Mouse (Mus musculus) kidney, adult 18-20 months (tissue): Measurements from ENCODE around the gene Gm13288.
"Not testable (repeated sequence)": the region's sequence is repeated elsewhere in the genome, so short reads cannot be mapped to it uniquely, and the experiment has no call there.

ENCODE experiments used
- DNase-seq: peaks from one replicate; pipeline ENCODE4 v3.0.0; 2021

Gm13288 gene

GRCm38 (mm10) chr4:88805231-88805630, at the start of gene Gm13288:
Gene Gm13288, plus strand, starts transcription at chr4:88805531.
- DNase-seq: not testable (repeated sequence)

GRCm38 (mm10) chr4:88756581-88757513, 48.5 kb upstream of the Gm13288 start:
- DNase-seq: peak; percentile 54

DNA sequence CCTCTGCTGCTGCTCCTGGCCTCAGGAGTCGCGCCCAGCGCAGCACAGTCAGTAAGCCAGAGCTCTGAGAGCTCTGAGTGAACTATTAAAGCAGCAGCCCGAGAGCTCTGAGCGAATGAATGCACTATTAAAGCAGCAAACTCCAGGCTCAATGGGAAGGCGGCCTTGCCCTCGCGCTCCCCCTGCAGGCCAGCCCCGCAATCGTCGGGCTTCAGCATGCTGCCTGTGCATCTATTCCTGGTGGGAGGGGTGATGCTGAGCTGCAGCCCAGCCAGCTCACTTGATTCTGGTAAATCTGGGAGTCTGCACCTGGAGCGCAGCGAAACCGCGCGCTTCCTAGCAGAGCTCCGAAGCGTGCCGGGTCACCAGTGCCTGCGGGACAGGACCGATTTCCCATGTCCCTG, 47.7 kb upstream of the Gm13288 start:
- DNase-seq: peak; percentile 93

GRCm38 (mm10) chr4:88758751-88759150, 46.6 kb upstream of the Gm13288 start:
- DNase-seq: not testable (repeated sequence)

GRCm38 (mm10) chr4:88759610-88760268, 45.6 kb upstream of the Gm13288 start, which contains the start of gene Gm13283:
Gene Gm13283, plus strand, starts transcription at chr4:88760119.
- peak; percentile 35 for DNase-seq

GRCm38 (mm10) chr4:88760431-88760830, 44.9 kb upstream of the Gm13288 start:
- peak; percentile 81 for DNase-seq

- peak; percentile 48 for DNase-seq
Measured at GRCm38 (mm10) chr4:88761776-88762175, 43.6 kb upstream of the Gm13288 start.

DNA sequence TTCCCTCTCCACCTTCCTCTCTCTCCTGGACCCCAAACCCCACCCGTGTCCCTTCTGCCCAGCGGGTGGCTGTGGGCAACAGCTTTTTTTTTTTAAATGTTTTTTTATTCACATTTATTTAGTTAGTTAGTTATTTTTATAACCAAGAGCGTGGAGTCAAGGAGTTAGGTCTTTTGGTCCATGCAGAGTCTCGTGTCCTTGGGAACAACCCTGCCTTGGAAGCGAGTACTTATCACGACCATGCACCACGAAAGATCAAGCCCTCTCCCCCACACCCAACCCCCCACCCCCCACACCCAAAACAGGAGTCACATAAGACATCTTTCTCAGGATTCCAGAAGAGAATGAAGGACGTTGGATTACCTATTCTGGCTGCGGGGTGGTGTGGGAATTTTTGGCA, 43.0 kb upstream of the Gm13288 start:
- peak; percentile 13 for DNase-seq

GRCm38 (mm10) chr4:88763384-88764018, 41.8 kb upstream of the Gm13288 start:
- DNase-seq: peak; percentile 68

GRCm38 (mm10) chr4:88773534-88773933, 31.8 kb upstream of the Gm13288 start, which contains the start of gene Gm13290:
Gene Gm13290, plus strand, starts transcription at chr4:88773834.
- not testable (repeated sequence) for DNase-seq

DNA sequence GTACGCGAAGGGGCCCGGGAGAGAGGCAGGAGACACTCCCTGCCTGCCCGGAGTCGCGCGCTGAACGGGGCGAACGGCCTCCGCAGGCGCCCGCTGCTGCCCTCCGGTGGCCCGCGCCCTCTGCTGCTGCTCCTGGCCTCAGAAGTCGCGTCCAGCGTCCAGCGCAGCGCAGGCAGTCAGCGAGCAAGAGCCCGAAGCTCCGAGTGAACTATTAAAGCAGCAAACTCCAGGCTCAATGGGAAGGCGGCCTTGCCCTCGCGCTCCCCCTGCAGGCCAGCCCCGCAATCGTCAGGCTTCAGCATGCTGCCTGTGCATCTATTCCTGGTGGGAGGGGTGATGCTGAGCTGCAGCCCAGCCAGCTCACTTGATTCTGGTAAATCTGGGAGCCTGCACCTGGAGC, 28.7 kb upstream of the Gm13288 start, which contains the start of gene Gm13289:
TSS of gene Gm13289 (plus strand) at position 301 of the 400 bp plus-strand sequence.
- DNase-seq: not testable (repeated sequence)

- not testable (repeated sequence) for DNase-seq
Measured at GRCm38 (mm10) chr4:88779550-88779949, 25.8 kb upstream of the Gm13288 start, which contains the start of gene Gm13272. Gene Gm13272, plus strand, starts transcription at chr4:88779850.

GRCm38 (mm10) chr4:88780320-88780719, 25.0 kb upstream of the Gm13288 start:
- not testable (repeated sequence) for DNase-seq

DNA sequence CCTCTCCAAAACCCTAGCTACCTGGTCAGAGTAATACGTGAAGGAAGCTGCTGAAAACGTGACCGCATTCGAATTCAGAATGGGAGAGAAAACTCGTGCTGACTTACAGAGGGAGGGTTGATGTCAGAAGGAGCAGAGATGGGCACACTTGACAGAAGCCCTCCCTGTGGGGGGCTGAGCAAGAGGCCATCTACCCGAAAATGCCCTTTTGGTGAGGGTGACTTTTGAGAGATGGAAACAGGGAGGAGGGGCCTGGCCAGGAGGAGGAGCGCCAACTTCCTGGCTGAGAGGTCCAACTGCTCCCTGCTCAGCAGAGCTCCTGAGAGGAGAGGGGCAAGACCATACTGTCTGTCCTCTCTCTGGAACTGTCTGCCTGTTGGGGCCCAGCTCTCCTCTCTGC, 23.5 kb upstream of the Gm13288 start, which contains the start of gene Ifnz:
TSS of gene Ifnz (plus strand) at position 301 of the 400 bp plus-strand sequence.
- not testable (repeated sequence) for DNase-seq

- not testable (repeated sequence) for DNase-seq
Measured at GRCm38 (mm10) chr4:88782335-88782734, 23.0 kb upstream of the Gm13288 start.

DNA sequence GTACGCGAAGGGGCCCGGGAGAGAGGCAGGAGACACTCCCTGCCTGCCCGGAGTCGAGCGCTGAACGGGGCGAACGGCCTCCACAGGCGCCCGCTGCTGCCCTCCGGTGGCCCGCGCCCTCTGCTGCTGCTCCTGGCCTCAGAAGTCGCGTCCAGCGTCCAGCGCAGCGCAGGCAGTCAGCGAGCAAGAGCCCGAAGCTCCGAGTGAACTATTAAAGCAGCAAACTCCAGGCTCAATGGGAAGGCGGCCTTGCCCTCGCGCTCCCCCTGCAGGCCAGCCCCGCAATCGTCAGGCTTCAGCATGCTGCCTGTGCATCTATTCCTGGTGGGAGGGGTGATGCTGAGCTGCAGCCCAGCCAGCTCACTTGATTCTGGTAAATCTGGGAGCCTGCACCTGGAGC, 19.9 kb upstream of the Gm13288 start, which contains the start of gene Gm13276:
TSS of gene Gm13276 (plus strand) at position 301 of the 400 bp plus-strand sequence.
- DNase-seq: not testable (repeated sequence)

GRCm38 (mm10) chr4:88788402-88788801, 16.9 kb upstream of the Gm13288 start, which contains the start of gene Gm13277:
Gene Gm13277, plus strand, starts transcription at chr4:88788632.
- peak; percentile 74 for DNase-seq

DNA sequence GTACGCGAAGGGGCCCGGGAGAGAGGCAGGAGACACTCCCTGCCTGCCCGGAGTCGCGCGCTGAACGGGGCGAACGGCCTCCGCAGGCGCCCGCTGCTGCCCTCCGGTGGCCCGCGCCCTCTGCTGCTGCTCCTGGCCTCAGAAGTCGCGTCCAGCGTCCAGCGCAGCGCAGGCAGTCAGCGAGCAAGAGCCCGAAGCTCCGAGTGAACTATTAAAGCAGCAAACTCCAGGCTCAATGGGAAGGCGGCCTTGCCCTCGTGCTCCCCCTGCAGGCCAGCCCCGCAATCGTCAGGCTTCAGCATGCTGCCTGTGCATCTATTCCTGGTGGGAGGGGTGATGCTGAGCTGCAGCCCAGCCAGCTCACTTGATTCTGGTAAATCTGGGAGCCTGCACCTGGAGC, 14.1 kb upstream of the Gm13288 start, which contains the start of gene Gm13278:
TSS of gene Gm13278 (plus strand) at position 301 of the 400 bp plus-strand sequence.
- DNase-seq: not testable (repeated sequence)

DNA sequence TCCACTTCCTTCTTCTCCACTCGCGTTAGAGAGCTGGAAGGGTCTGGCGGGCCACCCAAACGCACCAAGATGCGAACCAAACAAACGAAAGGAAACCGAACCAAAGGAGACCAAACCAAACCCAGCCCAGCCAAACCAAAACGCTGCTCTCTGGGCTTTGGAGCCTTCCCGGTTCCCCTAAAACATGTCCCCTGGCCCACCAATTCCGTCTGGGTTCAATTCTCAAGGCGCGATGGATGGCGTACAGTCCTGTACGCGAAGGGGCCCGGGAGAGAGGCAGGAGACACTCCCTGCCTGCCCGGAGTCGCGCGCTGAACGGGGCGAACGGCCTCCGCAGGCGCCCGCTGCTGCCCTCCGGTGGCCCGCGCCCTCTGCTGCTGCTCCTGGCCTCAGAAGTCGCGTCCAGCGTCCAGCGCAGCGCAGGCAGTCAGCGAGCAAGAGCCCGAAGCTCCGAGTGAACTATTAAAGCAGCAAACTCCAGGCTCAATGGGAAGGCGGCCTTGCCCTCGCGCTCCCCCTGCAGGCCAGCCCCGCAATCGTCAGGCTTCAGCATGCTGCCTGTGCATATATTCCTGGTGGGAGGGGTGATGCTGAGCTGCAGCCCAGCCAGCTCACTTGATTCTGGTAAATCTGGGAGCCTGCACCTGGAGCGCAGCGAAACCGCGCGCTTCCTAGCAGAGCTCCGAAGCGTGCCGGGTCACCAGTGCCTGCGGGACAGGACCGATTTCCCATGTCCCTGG, 11.2 kb upstream of the Gm13288 start, which contains the start of gene Gm13275:
TSS of gene Gm13275 (plus strand) at position 552 of the 740 bp plus-strand sequence.
- DNase-seq: peak; percentile 74

- not testable (repeated sequence) for DNase-seq
Measured at GRCm38 (mm10) chr4:88797097-88797496, 8.2 kb upstream of the Gm13288 start, which contains the start of gene Gm13279. Gene Gm13279, plus strand, starts transcription at chr4:88797397.

DNA sequence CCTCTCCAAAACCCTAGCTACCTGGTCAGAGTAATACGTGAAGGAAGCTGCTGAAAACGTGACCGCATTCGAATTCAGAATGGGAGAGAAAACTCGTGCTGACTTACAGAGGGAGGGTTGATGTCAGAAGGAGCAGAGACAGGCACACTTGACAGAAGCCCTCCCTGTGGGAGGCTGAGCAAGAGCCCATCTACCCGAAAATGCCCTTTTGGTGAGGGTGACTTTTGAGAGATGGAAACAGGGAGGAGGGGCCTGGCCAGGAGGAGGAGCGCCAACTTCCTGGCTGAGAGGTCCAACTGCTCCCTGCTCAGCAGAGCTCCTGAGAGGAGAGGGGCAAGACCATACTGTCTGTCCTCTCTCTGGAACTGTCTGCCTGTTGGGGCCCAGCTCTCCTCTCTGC, 6.0 kb upstream of the Gm13288 start, which contains the start of gene Gm13285:
TSS of gene Gm13285 (plus strand) at position 301 of the 400 bp plus-strand sequence.
- not testable (repeated sequence) for DNase-seq
